Mouse (Mus musculus): ENCODE data around the gene Gm10770.
"Not testable (repeated sequence)": the region's sequence is repeated elsewhere in the genome, so short reads cannot be mapped to it uniquely, and the experiment has no call there.

DNA sequence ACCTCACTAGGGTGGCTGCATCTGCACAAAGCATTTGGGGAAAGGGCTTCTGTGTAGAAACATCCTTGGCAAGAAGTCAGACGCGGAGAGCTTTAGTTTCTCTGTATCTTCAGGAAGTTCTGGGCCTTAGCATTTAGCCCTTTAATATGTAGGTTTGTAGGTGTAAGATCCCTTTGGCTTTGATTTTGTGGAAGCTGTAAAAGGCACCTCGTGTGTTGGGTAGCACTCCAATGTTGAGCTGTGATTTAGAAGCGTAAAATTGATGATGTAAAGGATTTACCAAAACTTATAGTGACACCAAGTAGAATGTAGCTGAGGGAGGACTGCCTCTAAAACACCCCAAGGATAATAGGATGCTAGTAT is 38.9 kb upstream of the Gm10770 start:
- TF ChIP-seq CTCF, EP300 (IDR thresholded peaks at IDR 0.05; ENCODE audit: low read depth): not testable (repeated sequence)
